Mouse (Mus musculus): ENCODE data around the gene Ugt2b37. TPM values are rescaled to one million over a fixed set of nuclear protein-coding genes. Genes with fewer than 3 reads are reported as not detected.

The Ugt2b37 gene
- polyA plus RNA-seq, 2 experiments, result not detected

Other genes starting within 250 kb of the Ugt2b37 start
- 0.28 TPM in 1 of 2 replicates, not detected in the other for gene Ugt2b36, start 162.2 kb downstream of the Ugt2b37 start, polyA plus RNA-seq (2012; rRNA removed)
- not detected in 2 replicates for gene Ugt2b36, start 162.2 kb downstream of the Ugt2b37 start, polyA plus RNA-seq (2014; fragmentation: Nextera tagmentation; extraction: Ambion mirVana)
- gene Ugt2b5, start 114.5 kb downstream of the Ugt2b37 start, polyA plus RNA-seq (2012; rRNA removed), result 0.04 TPM in 1 of 2 replicates, not detected in the other
- gene Ugt2b5, start 114.5 kb downstream of the Ugt2b37 start, polyA plus RNA-seq (2014; fragmentation: Nextera tagmentation; extraction: Ambion mirVana), result not detected in 2 replicates
- not detected in 2 replicates for gene Ugt2a3, start 82.4 kb upstream of the Ugt2b37 start, polyA plus RNA-seq (2012; rRNA removed)
- not detected in 2 replicates for gene Ugt2a3, start 82.4 kb upstream of the Ugt2b37 start, polyA plus RNA-seq (2014; fragmentation: Nextera tagmentation; extraction: Ambion mirVana)
- not detected in 2 replicates for gene Ugt2b38, start 169.4 kb upstream of the Ugt2b37 start, polyA plus RNA-seq (2012; rRNA removed)
- gene Ugt2b38, start 169.4 kb upstream of the Ugt2b37 start, polyA plus RNA-seq (2014; fragmentation: Nextera tagmentation; extraction: Ambion mirVana), result not detected in 2 replicates
- not detected in 2 replicates for gene Ugt2a2, start 227.5 kb upstream of the Ugt2b37 start, polyA plus RNA-seq (2012; rRNA removed)
- not detected in 2 replicates for gene Ugt2a2, start 227.5 kb upstream of the Ugt2b37 start, polyA plus RNA-seq (2014; fragmentation: Nextera tagmentation; extraction: Ambion mirVana)
- not detected in 2 replicates for gene Gm43638, start 232.0 kb upstream of the Ugt2b37 start, polyA plus RNA-seq (2012; rRNA removed)
- gene Gm43638, start 232.0 kb upstream of the Ugt2b37 start, polyA plus RNA-seq (2014; fragmentation: Nextera tagmentation; extraction: Ambion mirVana), result not detected in 2 replicates
- gene Ugt2a1, start 236.1 kb upstream of the Ugt2b37 start, polyA plus RNA-seq (2012; rRNA removed), result not detected in 2 replicates
- not detected in 2 replicates for gene Ugt2a1, start 236.1 kb upstream of the Ugt2b37 start, polyA plus RNA-seq (2014; fragmentation: Nextera tagmentation; extraction: Ambion mirVana)